Mouse (Mus musculus) bone marrow macrophage, adult 2 months (primary cell): Measurements from ENCODE around the gene Nmral1.

Experiments
- CTCF ChIP-seq: IDR thresholded peaks from 2 replicates; pipeline ENCODE4 v1.5.1; 2012; ENCODE audit warnings: low read depth, mild to moderate bottlenecking, low read length, moderate library complexity
- POLR2A ChIP-seq: IDR thresholded peaks from 2 replicates; pipeline ENCODE4 v1.6.1; 2012; ENCODE audit warnings: mild to moderate bottlenecking, low read depth, low read length, borderline replicate concordance

DNA sequence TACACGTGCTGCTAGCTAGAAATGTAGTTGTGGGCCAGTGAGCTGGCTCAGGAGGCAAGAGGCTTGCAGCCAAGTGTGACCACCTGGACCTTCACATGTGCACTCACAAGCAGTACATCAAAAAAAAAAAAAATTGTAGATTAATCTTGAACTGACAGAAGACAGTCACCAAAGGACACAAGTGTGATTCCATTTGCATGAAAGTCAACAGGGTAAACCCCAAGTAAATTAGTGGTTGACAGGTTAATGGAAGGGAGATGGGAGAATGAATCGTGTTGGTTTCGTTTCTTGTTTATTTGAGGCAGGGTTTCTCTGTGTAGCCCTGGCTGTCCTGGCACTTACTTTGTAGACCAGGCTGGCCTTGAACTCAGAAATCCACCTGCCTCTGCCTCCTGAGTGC lies 1.3 kb downstream of the Nmral1 start:
- no peak for TF ChIP-seq CTCF
- TF ChIP-seq POLR2A = no peak
